Mouse (Mus musculus) layer of hippocampus, postnatal 10 days (tissue): ENCODE measurements around the gene Plxdc2. TPM values are rescaled to one million over a fixed set of nuclear protein-coding genes. Genes with fewer than 3 reads are reported as not detected.

Experiments
- DNase-seq, 2 experiments: peaks; one replicate each; pipeline ENCODE4 v3.0.0; 2021; ENCODE audit warnings: low spot score in 2 of 2
- long read RNA-seq: library from polyadenylated mRNA; stranded (forward); transcript quantifications from one replicate; pipeline ENCODE4 v2.0.0, GENCODE M21; 2023
- total RNA-seq, 2 experiments: library from RNA; stranded (reverse); gene quantifications; 2 replicates each; pipeline ENCODE4 v1.2.3; 2021

Plxdc2 gene
- 10 to 100 TPM; 24.8 to 25.2 TPM for total RNA-seq
- long read RNA-seq, full-length matches to known transcripts, result 4 of 11 reads
- long read RNA-seq, partial matches to known transcripts, result 3 of 11 reads
- long read RNA-seq, other reads (novel, unspliced or antisense), result 4 of 11 reads

DNA sequence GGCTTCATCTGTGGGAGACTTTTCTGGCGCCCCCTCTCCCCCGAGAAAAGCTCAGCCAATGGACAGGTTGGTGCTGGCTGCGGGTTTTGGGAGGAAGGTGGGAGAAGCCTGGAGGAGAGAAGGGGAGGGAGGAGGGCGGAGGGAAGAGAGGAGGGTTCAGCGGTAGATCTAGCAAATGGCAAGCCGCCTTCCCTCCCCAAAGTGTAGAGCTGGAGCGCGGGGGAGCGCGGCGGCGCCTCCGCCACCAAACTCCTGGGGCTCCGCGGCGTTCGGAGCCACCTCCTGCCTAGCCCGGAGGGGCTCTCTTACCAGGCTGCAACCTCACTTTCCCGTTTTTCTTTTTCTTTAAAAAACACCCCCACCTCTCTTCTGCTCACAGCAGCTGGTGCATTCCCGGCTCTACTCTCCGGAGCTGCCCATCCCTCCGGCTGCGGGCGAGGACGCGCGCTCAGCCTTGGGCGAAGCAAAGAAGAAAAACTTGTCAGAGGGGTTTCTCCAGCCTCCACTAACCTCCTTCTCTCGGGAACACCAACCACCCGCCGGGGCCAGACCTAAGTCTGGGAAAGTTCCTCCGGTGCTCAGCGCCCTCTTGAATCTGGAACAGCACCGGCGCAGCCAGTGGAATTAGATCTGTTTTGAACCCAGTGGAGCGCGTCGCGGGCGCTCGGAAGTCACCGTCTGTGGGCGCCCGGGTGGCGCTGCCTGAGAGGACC, at the start of gene Plxdc2:
Plxdc2 (plus strand) TSS at position 199 of the 713 bp plus-strand sequence.
- DNase-seq, result peak in 1 of 2 experiments; percentile 75

DNA sequence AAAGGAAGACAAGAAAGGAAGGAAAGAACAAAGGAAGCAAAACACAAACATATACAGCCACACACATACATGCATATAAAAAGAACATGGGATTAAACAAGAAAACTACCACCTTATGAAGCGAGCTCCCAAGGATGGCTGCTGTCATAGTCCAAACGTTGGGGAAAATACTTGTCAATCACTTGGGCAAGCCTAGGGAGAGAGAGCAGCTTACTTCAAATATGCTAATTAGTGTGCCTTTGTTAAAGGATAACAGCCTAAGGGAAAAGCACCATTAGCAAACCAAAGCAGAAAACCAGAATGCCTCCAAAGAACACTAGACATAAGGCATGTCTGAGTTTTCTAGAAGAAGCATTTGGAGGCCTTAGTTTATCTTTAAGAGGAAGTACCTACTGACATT, 45.7 kb upstream of the Plxdc2 start:
- no peak for DNase-seq

DNA sequence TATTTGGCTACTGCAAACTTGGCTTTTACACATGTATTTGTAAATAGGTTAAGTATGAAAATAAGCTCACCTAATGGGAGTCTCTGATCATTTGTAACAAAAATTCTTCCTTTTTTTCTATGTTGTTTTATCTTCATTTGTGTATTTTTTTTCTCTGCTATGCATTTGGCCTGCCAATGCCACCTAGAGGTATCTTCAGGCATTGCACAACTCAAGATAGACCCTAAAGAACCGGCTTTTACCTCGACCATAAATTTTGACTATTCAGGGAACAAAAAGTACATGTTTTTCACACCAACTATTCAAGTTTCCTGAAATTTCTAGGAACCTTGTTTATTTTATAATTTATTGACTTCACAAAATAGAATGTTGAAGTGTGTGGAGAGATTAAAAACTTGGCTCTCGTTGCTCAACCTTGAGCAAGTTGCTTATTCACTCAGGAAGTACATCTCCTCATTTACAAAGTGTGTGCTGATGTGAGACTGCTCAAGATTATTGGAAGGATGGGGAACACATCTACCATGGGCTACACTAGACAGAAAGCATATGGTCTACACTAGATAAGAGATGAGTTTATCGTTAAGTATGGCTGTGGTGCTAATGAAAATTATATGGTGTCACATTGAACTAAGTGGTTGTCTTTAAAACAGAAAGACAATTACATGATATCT, 43.6 kb upstream of the Plxdc2 start:
- peak; percentile 14 to 33 for DNase-seq

DNA sequence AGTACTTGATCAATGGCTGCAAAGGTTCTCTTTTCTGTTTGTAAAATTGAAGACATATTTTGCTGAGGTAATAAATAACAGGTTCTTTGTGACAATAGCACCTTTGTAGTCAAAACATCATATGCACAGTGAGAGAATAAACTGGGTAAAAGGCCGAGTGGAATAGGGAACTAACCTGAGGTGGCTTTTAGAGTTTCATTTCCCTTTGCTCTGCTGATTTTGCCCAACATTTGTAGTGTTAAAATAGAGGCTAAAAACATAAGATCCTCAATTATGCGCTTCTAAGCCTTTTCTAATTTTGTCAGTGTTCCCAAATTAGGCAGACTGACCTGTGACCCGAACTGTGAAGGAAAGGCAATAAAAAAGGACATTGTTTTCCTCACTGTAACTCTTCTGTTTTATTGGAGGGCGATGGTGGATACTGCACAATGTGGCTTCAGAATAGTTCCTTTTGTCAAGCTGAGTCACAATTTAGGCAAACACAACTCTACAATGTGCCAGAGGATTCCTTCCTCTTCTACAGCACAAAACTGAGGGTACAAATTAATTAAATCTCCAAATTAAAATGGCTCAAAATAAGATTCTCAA, 20.8 kb upstream of the Plxdc2 start:
- DNase-seq, result no peak

DNA sequence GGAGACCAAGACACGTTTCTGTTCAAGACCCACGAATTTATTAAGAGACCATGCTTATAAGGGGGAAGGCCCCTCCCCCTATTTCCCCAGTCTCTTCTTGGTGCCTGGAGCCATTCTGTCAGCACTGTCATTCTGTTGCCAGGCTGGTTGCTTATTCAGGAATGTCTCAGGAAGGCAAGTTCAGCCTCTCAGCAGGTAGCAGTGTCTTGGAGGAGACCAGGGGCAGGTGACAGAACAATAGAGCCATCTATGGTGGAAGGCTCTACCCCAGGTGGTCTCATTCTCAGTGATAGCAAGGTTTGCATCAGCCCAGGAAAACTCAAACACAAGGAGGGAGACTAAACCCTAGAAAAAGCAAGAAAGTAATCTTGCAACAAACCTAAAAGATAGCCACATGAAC, 11.5 kb upstream of the Plxdc2 start:
- DNase-seq, result no peak

DNA sequence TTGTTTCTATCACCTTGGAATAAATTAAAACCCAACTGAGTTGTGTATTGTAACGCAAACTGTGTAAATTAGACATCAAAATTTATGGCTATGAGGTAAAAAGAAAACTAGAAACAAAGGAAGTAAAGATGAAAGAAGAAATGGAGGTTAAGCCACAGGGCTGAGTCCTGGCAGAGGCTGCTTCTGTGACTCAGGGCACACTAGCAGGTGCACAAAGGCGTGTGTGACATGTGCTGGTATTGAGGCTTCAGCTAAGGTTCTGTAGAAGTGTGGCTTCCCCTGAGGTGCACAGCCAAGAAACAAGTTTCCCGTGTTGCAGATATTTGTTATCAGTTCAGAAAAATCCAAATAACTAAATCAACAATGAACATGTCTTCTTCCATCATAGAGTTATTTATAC, 5.0 kb upstream of the Plxdc2 start:
- DNase-seq, result no peak

DNA sequence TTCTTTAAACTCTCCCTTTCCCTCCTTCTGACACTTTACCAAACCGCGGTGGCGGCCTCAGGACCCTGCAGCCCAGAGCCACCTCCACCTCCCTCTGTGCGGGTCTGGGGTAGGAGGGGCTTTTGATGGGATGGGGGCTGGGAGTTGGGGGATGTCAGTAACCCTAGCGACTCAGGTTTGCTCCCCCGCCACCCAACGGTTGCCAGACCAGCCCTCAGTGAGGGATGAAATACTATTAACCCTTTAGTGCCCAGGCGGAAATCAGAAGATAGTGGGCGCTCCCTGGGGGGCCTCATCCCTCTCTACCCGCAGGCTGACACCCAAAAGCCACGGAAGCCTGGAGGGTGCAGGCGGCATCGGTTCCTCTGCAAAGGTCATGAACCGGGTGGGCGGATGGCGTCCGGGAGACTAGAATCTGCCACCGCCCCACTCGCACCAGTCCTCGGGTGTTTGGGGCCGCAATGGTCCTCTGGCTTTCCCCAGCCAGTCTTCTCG, 446 bp upstream of the Plxdc2 start:
- DNase-seq, result peak; percentile 65 to 81

DNA sequence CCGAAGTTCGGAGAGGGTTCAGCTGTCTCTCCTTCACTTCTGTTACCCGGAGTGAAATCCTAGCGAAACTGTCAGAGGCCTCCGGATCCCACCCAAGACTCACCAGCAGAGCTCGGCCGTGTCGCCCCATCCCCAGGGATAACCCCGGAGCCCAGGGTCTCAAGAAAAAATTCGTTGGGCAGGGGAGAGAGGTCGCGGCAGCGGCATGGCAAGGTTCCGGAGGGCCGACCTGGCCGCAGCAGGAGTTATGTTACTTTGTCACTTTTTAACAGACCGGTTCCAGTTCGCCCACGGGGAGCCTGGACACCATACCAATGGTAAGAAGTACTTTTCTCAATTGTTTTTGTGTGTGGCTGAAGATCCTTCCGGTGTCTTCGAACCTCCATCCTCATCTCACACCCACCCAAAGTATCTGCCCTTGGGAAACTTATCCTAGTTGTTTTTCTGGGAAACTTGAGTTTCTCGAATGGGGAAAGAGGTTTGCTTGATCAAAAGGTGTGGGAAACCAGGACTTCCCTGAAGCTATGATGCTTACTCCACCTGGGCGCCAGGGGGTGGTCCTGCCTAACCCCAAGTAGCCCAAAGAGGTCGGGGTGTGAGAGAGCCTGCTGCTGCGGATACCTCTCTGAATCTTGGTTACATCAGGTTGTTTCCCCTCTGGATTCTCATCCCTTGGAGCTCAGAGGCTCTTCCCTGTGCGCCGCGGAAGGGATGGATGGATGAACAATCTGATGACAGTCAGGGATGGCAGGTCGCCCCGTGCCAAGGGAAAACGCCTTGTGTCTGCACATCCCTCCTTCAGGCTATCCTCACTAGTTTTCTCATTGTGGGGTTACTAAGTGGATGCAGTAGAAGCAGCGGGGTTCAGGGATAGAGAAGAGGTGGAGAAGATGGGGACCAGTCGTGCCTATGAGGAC, 1.1 kb downstream of the Plxdc2 start:
- DNase-seq, result peak in 1 of 2 experiments; percentile 37

DNA sequence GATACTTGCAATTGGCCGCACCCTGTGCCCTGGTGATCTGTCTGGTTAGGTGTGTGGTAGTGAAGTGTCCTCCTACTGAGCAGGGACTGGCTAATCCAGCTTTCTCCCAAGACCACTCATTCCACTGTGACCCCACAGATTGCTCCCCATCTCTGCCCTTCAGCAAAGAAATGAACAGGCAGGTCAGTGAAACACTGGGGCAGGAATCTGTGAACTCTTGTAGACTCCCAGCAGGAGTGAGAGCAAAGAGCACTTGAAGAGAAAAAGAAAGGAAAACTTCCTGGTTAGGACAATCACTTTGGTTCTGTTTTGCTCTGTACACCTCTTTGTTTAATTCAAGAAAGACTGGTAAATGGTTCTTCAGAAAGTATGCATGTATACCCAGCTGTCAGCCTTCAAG, 1.8 kb downstream of the Plxdc2 start:
- DNase-seq, result no peak

DNA sequence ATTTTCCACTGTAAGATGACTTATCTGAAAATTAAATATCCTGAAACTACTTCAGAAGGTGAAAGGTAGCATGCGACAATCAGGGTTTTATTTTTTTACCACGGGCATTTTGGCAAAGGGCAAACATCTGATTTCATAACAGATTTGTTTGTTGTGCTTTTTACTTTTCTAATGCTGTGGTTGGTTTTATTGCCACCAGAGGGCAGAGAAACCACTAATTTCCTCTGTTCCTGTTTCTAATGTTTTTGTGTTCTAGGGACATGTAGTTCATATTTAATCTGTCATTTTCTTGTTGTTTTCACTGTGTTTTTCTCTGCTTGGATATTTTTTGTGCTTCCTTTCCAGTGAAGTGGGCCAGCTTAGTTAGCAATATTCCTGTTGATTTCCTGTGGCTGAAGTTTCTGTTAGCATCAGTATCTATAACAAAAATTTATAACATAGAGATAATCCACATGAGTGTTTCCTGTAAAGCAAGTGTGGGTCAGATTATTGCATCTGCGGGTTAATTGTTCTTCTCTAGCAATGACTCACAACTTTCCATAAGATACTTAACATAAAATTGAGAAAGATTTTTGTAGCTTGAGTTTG, 3.3 kb downstream of the Plxdc2 start:
- DNase-seq, result peak in 1 of 2 experiments; percentile 44

DNA sequence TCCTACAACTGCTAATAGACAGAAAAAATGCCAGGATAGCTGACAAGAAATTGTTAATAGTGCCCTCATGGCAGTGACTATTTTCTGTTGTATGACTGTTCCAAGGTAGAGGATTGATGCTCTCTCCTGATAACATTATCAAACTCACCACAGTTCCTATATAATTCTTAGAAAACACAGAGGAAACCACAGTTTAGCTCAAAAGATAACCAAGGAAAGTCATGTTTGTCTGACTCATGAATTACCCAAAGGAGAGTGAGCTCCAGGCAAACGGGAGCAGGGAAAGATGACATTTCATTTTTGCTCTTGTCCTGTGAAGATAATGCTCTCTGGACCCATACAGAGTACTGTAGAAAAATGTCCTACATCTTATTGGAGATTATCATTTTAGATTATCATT, 8.6 kb downstream of the Plxdc2 start:
- DNase-seq, result no peak

DNA sequence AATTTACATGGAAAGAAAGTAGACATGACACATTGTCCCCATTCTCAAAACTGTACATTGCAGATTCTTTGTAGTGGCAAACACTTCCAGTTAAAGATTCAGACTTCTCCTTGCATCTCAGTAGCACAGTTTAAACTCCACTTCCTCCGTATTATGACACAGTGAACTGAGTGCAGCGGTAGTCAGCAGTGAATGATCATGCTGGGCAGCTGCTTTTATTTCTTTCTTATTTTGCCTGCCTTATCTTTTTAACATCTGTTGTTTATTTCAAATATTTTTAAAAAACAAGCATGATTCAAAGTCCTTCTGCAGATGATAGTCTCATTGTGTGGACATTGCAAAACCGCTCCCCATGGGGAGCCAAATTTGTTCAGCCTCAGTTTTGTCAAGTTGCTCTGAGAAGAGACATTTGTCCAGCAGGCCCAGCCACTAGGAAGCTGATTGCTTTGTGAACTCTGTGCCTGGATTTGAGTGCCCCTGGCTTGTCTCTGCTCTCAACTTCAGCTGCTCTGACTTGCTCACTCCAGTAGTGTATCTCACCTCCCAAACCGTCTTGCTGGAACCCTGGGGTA, 9.8 kb downstream of the Plxdc2 start:
- DNase-seq, result no peak

DNA sequence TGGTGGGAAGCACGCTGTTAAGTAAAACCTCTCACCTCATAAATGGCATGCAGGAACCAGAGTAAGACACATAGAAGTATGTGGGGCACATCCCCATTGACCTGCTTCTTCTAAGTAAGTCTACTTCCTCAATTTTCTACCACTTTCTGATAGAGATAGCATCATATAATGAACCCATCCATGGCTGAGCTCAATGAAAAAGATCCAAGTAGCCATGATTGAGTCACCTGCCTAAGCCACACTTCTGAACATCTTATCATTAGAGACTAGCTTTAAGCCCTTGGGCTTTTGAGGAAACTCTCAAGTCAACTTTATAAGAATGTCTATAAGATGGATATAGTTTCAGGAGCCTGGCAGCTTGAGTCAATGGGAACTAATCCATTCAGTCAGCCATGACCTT, 14.3 kb downstream of the Plxdc2 start:
- no peak for DNase-seq

DNA sequence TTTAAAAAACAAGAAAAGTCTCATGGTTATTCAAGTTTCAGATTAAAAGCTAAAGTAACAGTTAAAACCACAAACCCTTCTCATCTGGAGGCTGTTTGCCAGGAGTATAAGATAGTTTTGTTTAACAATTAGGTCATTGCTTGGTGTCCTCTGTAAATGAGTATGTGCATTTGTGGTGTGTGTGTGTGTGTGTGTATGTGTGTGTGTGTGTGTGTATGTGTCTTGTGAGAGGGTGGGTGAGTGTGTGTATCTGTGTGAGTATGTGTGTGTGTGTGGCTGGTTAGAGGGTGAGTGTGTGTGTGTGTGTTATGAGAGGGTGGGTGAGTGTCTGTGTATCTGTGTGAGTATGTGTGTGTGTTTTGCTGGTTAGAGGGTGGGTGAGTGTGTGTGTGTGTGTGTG, 18.2 kb downstream of the Plxdc2 start:
- DNase-seq, result no peak

DNA sequence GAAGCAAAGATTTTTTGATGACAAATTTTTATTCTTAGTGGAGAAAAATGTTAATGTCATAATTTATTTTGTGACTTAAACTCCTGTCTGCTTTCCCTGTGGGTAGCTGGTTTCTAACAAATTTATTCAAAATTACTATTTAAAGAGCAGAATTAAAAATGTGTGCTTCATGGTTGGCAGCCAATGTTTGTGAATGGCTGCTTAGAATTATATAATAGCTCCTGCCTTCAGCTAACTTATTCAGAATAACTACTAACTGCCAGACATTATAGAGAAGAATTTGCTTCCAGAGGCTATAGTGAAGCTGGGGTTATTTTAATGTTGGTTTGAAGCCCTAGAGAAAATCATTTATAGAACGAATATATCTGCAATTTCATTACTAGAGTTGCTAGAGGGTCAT, 30.1 kb downstream of the Plxdc2 start:
- no peak for DNase-seq

DNA sequence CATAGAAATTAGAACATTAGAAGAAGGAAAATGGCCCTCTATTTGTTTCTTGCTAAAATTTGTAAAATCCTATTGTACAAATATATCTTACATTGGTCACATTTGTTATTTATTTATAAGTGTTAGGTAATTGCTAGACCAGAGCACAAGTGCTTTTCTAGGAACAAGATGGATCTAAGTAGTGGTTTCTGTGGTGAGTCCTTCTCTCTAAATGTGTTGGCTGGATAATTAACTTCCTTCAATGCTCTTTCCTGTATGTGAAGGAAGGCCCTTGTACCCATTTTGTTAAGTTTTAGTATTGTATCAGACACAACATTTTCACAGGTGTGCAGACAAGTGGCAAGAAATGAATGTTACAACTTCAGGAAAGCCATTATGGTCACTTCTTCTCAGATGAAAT, 30.6 kb downstream of the Plxdc2 start:
- DNase-seq, result no peak

DNA sequence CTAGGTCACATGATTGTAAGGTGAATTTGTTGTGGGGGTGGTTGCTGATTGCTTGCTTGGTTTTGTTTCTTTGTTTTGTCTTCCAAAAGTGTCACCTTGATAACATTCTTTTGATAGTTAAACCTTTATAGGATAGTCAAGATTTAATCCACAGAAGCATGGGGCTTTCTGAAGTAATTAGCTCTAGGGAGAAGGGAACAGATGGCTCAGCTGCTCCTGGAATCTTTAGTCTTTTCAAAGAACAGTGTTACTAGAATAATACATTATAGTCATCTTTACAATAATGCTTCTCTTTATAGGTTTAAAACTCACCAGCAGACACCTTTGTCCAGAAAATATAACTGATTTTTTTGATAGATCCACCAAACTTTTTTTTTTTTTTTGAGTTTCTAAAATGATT, 31.7 kb downstream of the Plxdc2 start:
- no peak for DNase-seq

DNA sequence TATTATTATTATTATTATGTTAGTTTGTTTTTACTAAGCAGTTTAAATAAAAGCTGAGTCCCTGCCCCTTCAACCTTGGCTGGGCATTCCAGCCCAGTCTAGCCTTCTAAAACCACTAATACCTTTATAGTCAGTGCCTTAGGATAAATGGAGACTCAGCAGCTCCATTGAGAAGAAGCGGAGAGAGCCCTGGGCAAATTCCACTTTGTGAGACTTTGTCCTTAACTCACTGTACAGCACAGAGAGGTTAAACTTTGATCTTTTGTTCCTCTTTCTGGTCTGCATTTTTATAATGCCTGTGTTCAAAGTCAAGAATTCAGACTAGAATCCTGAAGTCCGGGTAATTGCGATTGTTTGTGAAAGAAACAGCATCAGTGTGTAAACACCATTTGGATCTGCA, 41.4 kb downstream of the Plxdc2 start:
- no peak for DNase-seq

DNA sequence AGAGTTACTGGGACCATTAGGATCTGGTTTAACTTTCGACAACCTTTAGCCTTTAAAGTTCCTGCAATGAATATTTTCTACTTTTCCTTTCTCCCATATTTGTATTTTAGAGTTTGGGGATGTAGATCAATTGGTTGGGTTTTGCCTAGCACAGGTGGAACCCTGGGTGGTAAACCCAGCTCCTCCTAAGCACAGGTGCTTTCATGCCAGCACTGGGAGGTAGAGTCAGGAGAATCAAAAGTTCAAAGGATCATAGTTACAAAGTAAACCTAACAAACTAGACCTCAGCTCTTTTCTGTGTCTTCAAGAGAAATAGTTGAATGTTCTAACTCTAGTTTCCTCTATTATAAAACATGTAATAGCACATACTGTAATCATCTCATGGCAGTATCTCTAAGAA, 41.9 kb downstream of the Plxdc2 start:
- no peak for DNase-seq

DNA sequence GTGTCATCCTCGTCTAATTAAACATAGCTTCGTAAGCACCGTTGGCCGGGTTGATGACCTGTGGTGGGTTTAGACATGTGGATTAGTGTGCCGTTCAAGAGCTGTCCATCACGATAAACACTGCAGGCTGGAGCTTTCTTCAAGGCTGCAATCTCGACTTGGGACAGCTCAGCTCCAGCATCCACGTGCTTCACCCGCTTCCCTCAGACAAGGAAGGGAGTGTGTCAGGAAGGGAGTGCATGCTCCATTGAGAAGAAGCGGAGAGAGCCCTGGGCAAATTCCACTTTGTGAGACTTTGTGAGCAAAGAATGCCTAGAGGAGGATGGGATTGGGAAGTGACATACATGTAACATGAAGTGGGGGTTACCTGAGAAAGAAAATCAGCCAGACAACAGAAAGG, 42.8 kb downstream of the Plxdc2 start:
- no peak for DNase-seq
